Mouse (Mus musculus) embryonic facial prominence, embryonic 15.5 days (tissue): ENCODE results near the gene Foxc2. TPM values are rescaled to one million over a fixed set of nuclear protein-coding genes. Genes with fewer than 3 reads are reported as not detected.
A peak's percentile ranks its signal among the peaks of the same experiment; 100 is the strongest.

Source experiments
- ATAC-seq: fragments of 200-750 bp; cut with Nextera tagmentation; 2 replicates; pipeline ENCODE4 v1.8.0; 2017; ENCODE audit warnings: low read depth, moderate TSS enrichment; ENCODE audit not compliant: insufficient number of reproducible peaks, low FRiP score, low TSS enrichment
- H3K27ac ChIP-seq: fragments of 300-500 bp; sonication (generic); replicated peaks from 2 replicates; pipeline ENCODE4 v1.5.1; 2015; ENCODE audit warnings: mild to moderate bottlenecking, inconsistent platforms
- H3K27me3 ChIP-seq: fragments of 300-500 bp; sonication (generic); 2 replicates; pipeline ENCODE4 v1.6.1; 2015; ENCODE audit warnings: inconsistent platforms
- H3K36me3 ChIP-seq: fragments of 300-500 bp; sonication (generic); 2 replicates; pipeline ENCODE4 v1.6.1; 2015; ENCODE audit warnings: mild to moderate bottlenecking, inconsistent platforms
- H3K4me1 ChIP-seq: fragments of 300-500 bp; sonication (generic); 2 replicates; pipeline ENCODE4 v1.6.1; 2015; ENCODE audit warnings: inconsistent platforms
- H3K4me2 ChIP-seq: fragments of 300-500 bp; sonication (generic); replicated peaks from 2 replicates; pipeline ENCODE4 v1.6.1; 2015; ENCODE audit warnings: mild to moderate bottlenecking, inconsistent platforms
- H3K4me3 ChIP-seq: fragments of 300-500 bp; sonication (generic); replicated peaks from 2 replicates; pipeline ENCODE4 v1.5.1; 2015; ENCODE audit warnings: mild to moderate bottlenecking, inconsistent platforms
- H3K9ac ChIP-seq: fragments of 300-500 bp; sonication (generic); 2 replicates; pipeline ENCODE4 v1.6.1; 2015; ENCODE audit warnings: inconsistent platforms
- H3K9me3 ChIP-seq: fragments of 300-500 bp; sonication (generic); replicated peaks from 2 replicates; pipeline ENCODE4 v1.6.1; 2016; ENCODE audit warnings: inconsistent platforms
- WGBS: fragments of 180-500 bp; shearing (Covaris S2); methylation state at CpG from one replicate; pipeline ENCODE4 v1.1.7; 2015; 5-methylcytosine and 5-hydroxymethylcytosine counted together
- polyA plus RNA-seq: library from polyadenylated mRNA; unstranded; fragments of >200 nt; fragmentation: Nextera tagmentation; extraction: Ambion mirVana; gene quantifications from 2 replicates; pipeline ENCODE4 v1.2.1, GENCODE M21; 2015

Gene Foxc2
- polyA plus RNA-seq, 1 experiment from 2014 or later = 5.6 TPM

DNA sequence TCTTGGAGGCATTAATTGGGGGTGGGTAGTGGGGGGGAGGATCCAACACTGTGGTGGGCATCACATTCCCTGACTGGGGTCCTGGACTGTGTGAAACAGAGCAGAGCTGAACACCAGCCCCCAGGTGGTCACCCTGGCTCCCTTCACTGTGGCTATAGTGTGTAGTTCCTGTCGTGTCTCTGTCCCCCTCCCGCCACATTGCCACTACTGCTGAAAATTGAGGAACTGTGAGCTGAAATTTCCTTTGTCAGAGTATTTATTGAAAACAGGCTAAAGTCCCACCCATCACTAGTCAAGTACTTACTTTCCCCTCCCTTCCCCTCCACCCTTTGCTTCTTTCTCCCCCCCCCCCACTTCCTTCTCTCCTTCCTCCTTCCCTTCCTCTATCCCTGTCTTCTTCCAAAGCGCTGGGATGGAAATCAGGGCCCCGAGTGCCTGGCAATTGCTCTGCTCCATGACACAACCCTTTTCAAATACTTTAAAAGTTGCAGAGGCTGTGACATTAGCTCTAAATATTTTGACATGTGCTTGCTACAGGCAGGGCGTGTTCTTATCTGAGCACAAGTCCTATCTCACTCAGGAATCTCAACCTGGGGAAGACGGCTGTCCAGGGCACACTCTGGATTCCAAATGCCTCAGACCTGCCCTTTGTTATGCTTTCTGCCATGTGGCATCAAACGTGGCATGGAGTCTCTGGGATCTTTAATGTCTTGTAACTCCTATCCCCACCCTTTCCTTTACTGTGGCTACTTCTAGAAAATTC, 4.6 kb upstream of the Foxc2 start:
- Histone ChIP-seq H3K4me2 (no peak overlapping the region), H3K27ac (no peak overlapping the region), H3K9me3 (no peaks in the 10 kb centered on the region), H3K27me3 (peaks cover 35% of the 10 kb centered on the region), H3K36me3 (peaks cover 2% of the 10 kb centered on the region; the same call in 1 of the 2 replicates), H3K4me3 (no peak overlapping the region), H3K4me1 (peaks cover 32% of the 10 kb centered on the region), H3K9ac (no peak overlapping the region)
- no peak for ATAC-seq
- WGBS = 40% methylated on average over 7 of the region's 7 CpGs

DNA sequence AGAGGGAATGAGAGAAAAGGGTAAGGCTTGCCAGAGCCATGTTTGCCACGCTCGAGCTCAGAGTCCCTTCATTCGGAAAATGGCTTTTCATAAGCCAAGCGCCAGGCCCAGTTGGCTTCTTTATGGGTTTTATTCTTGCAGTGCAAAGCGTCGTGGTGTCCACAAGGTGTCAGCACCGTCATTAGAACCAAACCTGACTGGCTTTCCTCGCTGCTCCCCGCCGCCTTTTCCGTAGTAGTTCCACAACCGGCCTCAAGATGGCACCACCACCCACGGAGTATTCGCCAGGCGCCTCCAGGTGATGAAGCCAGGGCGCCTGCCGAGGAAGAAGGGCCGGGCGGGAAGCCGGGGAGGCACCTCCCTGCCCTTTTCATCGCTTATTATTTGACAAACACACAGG, 2.7 kb upstream of the Foxc2 start:
- Histone ChIP-seq H3K27ac (no peak overlapping the region), H3K9ac (no peak overlapping the region), H3K36me3 (no peaks in the 10 kb centered on the region), H3K27me3 (peaks cover 54% of the 10 kb centered on the region), H3K9me3 (no peaks in the 10 kb centered on the region), H3K4me3 (no peak overlapping the region), H3K4me2 (no peak overlapping the region), H3K4me1 (peaks cover 36% of the 10 kb centered on the region)
- no peak for ATAC-seq
- 1% methylated on average over 21 of the region's 21 CpGs for WGBS

DNA sequence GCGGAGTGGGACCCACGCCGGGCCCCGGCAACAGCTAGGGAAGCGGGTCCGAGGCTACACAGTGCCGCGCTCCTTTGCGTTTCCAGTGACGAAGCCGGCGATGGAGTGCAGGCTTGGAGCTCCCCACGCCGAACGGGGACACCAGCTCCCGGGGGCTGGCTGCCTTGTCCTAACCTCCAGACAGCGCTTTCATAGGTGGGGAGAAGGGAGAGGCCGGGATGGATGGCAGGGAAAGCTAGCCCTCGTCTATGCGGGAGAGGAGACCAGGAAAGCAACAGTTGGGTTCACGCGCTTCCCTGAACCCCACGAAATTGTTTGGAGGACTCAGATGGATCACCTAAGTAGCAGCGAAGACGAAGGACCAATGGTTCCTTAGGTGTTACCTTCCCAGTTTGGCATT, 835 bp upstream of the Foxc2 start:
- Histone ChIP-seq H3K36me3 (no peaks in the 10 kb centered on the region), H3K27me3 (peaks cover 73% of the 10 kb centered on the region), H3K9ac (no peak overlapping the region), H3K9me3 (no peaks in the 10 kb centered on the region), H3K4me2 (no peak overlapping the region), H3K4me3 (0 out of 2 replicates have a peak overlapping the region, but pooled peaks have one; percentile 1), H3K27ac (no peak overlapping the region), H3K4me1 (peaks cover 31% of the 10 kb centered on the region)
- WGBS = 2% methylated on average over 25 of the region's 25 CpGs
- no peak for ATAC-seq

DNA sequence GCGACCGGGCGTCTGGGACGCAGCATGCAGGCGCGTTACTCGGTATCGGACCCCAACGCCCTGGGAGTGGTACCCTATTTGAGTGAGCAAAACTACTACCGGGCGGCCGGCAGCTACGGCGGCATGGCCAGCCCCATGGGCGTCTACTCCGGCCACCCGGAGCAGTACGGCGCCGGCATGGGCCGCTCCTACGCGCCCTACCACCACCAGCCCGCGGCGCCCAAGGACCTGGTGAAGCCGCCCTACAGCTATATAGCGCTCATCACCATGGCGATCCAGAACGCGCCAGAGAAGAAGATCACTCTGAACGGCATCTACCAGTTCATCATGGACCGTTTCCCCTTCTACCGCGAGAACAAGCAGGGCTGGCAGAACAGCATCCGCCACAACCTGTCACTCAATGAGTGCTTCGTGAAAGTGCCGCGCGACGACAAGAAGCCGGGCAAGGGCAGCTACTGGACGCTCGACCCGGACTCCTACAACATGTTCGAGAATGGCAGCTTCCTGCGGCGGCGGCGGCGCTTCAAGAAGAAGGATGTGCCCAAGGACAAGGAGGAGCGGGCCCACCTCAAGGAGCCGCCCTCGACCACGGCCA, 717 bp downstream of the Foxc2 start:
- Histone ChIP-seq H3K27ac (peak overlapping the region; percentile 44), H3K27me3 (peaks cover 89% of the 10 kb centered on the region), H3K4me3 (peak overlapping the region; percentile 47), H3K4me2 (peak overlapping the region; percentile 79), H3K9me3 (no peaks in the 10 kb centered on the region), H3K9ac (peak overlapping the region; percentile 42), H3K4me1 (peaks cover 31% of the 10 kb centered on the region), H3K36me3 (no peaks in the 10 kb centered on the region)
- ATAC-seq = 0 out of 2 replicates have a peak, but pooled peaks have one; percentile 48
- WGBS = under 1% methylated on average over 55 of the region's 55 CpGs

DNA sequence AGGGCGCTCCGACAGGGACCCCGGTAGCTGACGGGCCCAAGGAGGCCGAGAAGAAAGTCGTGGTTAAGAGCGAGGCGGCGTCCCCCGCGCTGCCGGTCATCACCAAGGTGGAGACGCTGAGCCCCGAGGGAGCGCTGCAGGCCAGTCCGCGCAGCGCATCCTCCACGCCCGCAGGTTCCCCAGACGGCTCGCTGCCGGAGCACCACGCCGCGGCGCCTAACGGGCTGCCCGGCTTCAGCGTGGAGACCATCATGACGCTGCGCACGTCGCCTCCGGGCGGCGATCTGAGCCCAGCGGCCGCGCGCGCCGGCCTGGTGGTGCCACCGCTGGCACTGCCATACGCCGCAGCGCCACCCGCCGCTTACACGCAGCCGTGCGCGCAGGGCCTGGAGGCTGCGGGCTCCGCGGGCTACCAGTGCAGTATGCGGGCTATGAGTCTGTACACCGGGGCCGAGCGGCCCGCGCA, 1.2 kb downstream of the Foxc2 start:
- Histone ChIP-seq H3K4me3 (peak overlapping the region; percentile 47), H3K27ac (no peak overlapping the region), H3K9me3 (no peaks in the 10 kb centered on the region), H3K9ac (peak overlapping the region; percentile 26; the same call in 1 of the 2 replicates), H3K36me3 (no peaks in the 10 kb centered on the region), H3K4me1 (peaks cover 31% of the 10 kb centered on the region), H3K27me3 (peaks cover 91% of the 10 kb centered on the region), H3K4me2 (peak overlapping the region; percentile 79)
- WGBS = under 1% methylated on average over 62 of the region's 62 CpGs
- ATAC-seq = 0 out of 2 replicates have a peak, but pooled peaks have one; percentile 8

DNA sequence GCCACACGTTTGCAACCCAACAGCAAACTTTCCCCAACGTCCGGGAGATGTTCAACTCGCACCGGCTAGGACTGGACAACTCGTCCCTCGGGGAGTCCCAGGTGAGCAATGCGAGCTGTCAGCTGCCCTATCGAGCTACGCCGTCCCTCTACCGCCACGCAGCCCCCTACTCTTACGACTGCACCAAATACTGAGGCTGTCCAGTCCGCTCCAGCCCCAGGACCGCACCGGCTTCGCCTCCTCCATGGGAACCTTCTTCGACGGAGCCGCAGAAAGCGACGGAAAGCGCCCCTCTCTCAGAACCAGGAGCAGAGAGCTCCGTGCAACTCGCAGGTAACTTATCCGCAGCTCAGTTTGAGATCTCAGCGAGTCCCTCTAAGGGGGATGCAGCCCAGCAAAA, 1.9 kb downstream of the Foxc2 start:
- Histone ChIP-seq H3K36me3 (no peaks in the 10 kb centered on the region), H3K27ac (no peak overlapping the region), H3K4me2 (peak overlapping the region; percentile 79), H3K4me3 (peak overlapping the region; percentile 47), H3K9me3 (no peaks in the 10 kb centered on the region), H3K27me3 (peaks cover 93% of the 10 kb centered on the region), H3K9ac (0 out of 2 replicates have a peak overlapping the region, but pooled peaks have one; percentile 26), H3K4me1 (peaks cover 31% of the 10 kb centered on the region)
- no peak for ATAC-seq
- 1% methylated on average over 28 of the region's 28 CpGs for WGBS

DNA sequence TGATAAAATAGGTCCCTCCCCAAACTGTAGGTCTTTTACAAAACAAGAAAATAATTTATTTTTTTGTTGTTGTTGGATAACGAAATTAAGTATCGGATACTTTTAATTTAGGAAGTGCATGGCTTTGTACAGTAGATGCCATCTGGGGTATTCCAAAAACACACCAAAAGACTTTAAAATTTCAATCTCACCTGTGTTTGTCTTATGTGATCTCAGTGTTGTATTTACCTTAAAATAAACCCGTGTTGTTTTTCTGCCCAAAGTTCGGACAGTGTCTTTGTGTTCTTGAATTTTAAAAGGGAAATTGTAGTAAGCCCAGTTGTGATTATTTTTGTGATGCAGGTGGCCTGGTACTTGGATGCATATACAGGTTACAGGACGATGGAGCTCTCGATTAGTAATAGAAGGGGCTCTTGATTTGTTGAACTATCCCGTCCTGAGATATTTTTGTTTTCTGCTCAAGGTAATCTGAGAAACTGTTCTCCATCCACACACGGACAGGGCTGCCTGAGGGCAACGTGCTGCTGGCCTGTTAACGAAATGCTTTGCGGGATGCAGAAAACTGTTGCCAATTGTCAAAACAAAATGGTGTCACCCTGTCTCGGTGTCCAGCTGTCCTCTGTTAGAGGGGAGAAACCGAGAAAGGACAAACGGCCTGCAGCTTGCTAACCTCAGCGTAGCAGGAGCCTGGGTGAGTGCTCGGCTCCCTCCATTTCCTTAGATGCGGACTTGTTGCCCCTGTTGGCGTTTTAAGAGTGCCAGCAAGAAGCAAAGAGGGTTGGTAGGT, 2.9 kb downstream of the Foxc2 start:
- 9% methylated on average over 18 of the region's 18 CpGs for WGBS
- peaks cover 24% of the 10 kb centered on the region for H3K4me1 ChIP-seq

DNA sequence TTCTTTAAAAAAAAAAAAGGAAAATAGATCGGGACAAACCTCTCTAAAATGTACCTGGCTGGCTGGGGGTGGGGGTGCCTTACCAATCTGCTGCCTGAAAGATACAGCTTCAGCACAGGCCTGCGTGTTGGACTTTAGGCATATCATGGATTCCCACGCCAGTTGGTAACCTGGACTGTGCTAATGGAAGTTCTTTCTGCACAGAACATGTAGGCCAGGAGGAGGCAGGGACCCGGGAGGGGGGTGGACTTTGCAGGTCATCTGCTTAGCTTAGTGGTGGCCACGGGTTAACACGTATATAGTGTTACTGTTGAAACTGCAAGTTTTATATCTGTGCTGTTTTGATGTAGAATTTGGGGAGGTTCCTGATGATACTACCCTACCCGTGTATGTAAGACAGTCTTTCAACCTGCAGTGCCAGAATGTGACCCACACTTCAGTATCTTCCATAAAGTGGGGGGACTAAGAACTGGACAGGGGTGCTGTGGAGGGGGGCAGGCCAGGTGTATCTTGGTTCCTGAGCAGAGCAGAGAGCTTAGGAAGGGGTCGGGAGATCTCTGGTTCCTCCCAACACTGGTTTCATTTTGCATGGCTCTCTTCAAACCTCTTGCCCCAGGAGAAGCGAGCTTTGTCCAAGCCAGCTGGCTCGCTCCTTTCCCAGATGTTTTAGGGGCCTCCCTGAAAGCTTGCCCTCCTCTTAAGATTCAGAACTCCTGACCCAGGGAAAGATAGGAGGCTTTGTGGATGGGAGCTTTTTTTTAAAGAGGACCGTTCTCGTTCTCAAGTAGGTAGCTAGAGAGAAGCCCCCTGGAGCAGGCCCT, 3.9 kb downstream of the Foxc2 start:
- Histone ChIP-seq H3K9me3 (no peaks in the 10 kb centered on the region), H3K4me3 (peak overlapping the region; percentile 47), H3K9ac (peak overlapping the region; percentile 9; the same call in 1 of the 2 replicates), H3K27me3 (peaks cover 97% of the 10 kb centered on the region), H3K36me3 (no peaks in the 10 kb centered on the region), H3K4me1 (peaks cover 27% of the 10 kb centered on the region), H3K4me2 (peak overlapping the region; percentile 12; the same call in 1 of the 2 replicates), H3K27ac (no peak overlapping the region)
- no peak for ATAC-seq
- 22% methylated on average over 12 of the region's 12 CpGs for WGBS

More for the DNA sequence above, 2.9 kb downstream of the Foxc2 start:
- ATAC-seq = no peak
- Histone ChIP-seq H3K27ac (no peak overlapping the region), H3K9me3 (no peaks in the 10 kb centered on the region), H3K36me3 (no peaks in the 10 kb centered on the region), H3K4me2 (peak overlapping the region; percentile 22), H3K9ac (no peak overlapping the region), H3K4me3 (peak overlapping the region; percentile 47), H3K27me3 (peaks cover 98% of the 10 kb centered on the region)

DNA sequence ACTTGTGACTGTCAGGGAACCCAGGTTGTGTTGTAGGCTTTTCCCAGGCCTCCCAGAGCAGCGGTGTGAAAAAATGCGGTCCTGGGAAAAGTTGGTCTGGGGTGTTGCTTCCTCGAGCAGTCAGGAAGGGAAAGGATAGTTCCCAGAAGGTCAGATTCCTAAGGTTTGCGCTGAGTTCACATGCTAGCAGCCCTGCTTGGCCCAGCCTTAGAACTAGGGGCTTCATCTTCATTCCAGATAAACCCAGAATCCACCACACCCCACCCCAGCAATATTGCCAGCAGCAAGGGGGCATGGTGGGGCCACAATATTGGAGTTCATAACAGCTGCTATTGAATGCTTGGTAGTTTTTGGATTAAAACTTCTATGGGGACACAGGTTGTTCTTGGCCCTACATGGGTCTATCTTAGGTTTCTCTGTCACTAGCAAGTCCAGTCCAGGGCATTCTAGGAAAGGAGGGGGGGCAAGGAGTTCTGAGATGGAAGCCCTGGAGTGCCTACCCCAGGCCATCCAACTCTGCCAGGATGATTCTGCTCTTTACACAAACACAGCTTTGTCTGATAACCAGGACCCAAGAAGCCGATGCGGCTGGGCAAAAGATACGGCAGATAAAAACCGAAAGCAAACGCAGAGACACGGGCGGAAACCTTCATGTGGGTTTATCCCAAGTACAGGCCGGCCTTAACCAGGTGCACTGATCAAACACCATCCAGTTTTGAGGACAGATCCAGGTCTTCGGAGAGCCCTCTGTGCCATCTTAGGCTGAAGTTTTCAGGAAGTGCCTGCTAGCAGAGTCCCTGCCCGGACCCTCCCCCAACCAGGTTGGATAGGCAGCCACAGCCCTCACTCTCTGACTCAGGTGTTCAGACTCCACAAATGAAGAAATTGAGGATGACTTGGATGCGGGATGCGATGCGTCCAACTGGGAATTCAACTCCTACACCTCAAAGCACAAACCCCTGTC, 4.8 kb downstream of the Foxc2 start:
- 20% methylated on average over 17 of the region's 17 CpGs for WGBS

More for the DNA sequence above, 4.8 kb downstream of the Foxc2 start:
- 0 out of 2 replicates have a peak overlapping the region, but pooled peaks have one; percentile 12 for H3K4me2 ChIP-seq
- no peak overlapping the region for H3K9ac ChIP-seq
- no peaks in the 10 kb centered on the region for H3K9me3 ChIP-seq
- no peak for ATAC-seq
- no peak overlapping the region; the same call in 1 of the 2 replicates for H3K4me3 ChIP-seq
- H3K36me3 ChIP-seq = no peaks in the 10 kb centered on the region
- no peak overlapping the region for H3K27ac ChIP-seq
- peaks cover 97% of the 10 kb centered on the region for H3K27me3 ChIP-seq
- H3K4me1 ChIP-seq = peaks cover 33% of the 10 kb centered on the region
